Mouse (Mus musculus) hindbrain, embryonic 11.5 days (tissue): ENCODE results near the gene Med13l. TPM values are rescaled to one million over a fixed set of nuclear protein-coding genes. Genes with fewer than 3 reads are reported as not detected.

ENCODE experiments used
- ATAC-seq: fragments of 200-750 bp; cut with Nextera tagmentation; 2 replicates; pipeline ENCODE4 v1.8.0; 2017; ENCODE audit warnings: mild to moderate bottlenecking, moderate TSS enrichment, moderate library complexity; ENCODE audit not compliant: low FRiP score
- DNase-seq: peaks from one replicate; pipeline ENCODE4 v3.0.0-alpha.2; 2015; ENCODE audit warnings: low spot score
- H3K27ac ChIP-seq: fragments of 300-500 bp; sonication (generic); 2 replicates; pipeline ENCODE4 v1.5.1; 2014; ENCODE audit warnings: mild to moderate bottlenecking, low read depth, low read length
- H3K27me3 ChIP-seq: fragments of 300-500 bp; sonication (generic); 2 replicates; pipeline ENCODE4 v1.6.1; 2014; ENCODE audit warnings: mild to moderate bottlenecking, low read length, moderate library complexity, mixed read lengths; ENCODE audit not compliant: control insufficient read depth, insufficient read depth
- H3K36me3 ChIP-seq: fragments of 300-500 bp; sonication (generic); 2 replicates; pipeline ENCODE4 v1.6.1; 2014; ENCODE audit warnings: mild to moderate bottlenecking, low read length, moderate library complexity, mixed read lengths; ENCODE audit not compliant: control insufficient read depth, insufficient read depth
- H3K4me1 ChIP-seq: fragments of 300-500 bp; sonication (generic); replicated peaks from 2 replicates; pipeline ENCODE4 v1.6.1; 2014; ENCODE audit warnings: low read length, mixed read lengths; ENCODE audit not compliant: control insufficient read depth, insufficient read depth
- H3K4me2 ChIP-seq: fragments of 300-500 bp; sonication (generic); replicated peaks from 2 replicates; pipeline ENCODE4 v1.6.1; 2014; ENCODE audit warnings: mild to moderate bottlenecking, low read depth, low read length
- H3K4me3 ChIP-seq: fragments of 300-500 bp; sonication (generic); 2 replicates; pipeline ENCODE4 v1.5.1; 2014; ENCODE audit warnings: low read depth, low read length
- H3K9ac ChIP-seq: fragments of 300-500 bp; sonication (generic); 2 replicates; pipeline ENCODE4 v1.6.1; 2014; ENCODE audit warnings: low read depth, low read length
- H3K9me3 ChIP-seq: fragments of 300-500 bp; sonication (generic); 2 replicates; pipeline ENCODE4 v1.6.1; 2016; ENCODE audit warnings: low read length; ENCODE audit not compliant: control insufficient read depth
- WGBS: fragments of 180-500 bp; shearing (Covaris S2); extraction: QIAGEN DNeasy Blood & Tissue Kit; methylation state at CpG from one replicate; pipeline ENCODE4 v1.1.7; 2014; 5-methylcytosine and 5-hydroxymethylcytosine counted together
- polyA plus RNA-seq: library from polyadenylated mRNA; unstranded; fragments of >200 nt; fragmentation: Nextera tagmentation; extraction: Ambion mirVana; gene quantifications from 2 replicates; pipeline ENCODE4 v1.2.1, GENCODE M21; 2014

The Med13l gene
- polyA plus RNA-seq, 1 experiment from 2014 or later = 16.1 TPM

DNA sequence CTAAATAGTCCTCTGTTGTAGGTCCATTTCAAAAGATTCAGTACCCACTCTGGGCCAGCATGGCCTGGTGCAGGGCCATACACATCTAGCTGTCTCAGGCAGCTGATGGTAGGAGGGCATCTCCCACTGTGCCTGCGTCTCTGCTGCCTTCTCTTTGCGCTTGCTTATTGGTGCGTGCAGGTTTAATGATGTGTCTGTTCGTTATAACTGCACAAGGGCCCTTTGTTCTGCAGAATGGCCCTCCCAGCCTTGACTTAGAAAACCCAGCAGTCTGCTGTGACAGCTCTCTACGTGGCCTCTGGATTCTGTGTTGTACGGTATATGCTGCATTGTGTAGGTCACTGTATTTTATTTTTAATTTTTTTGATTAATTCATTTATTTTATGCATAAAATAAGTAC lies 208.7 kb downstream of the Med13l start:
- Histone ChIP-seq H3K27ac (no peak overlapping the region), H3K4me3 (no peak overlapping the region), H3K4me1 (no peaks in the 10 kb centered on the region), H3K27me3 (no peaks in the 10 kb centered on the region), H3K36me3 (no peaks in the 10 kb centered on the region), H3K9me3 (no peaks in the 10 kb centered on the region), H3K9ac (no peak overlapping the region), H3K4me2 (no peak overlapping the region)
- DNase-seq (peak; percentile 41), ATAC-seq (0 out of 2 replicates have a peak, but pooled peaks have one; percentile 40)
- 30% methylated on average over 6 of the region's 6 CpGs for WGBS

DNA sequence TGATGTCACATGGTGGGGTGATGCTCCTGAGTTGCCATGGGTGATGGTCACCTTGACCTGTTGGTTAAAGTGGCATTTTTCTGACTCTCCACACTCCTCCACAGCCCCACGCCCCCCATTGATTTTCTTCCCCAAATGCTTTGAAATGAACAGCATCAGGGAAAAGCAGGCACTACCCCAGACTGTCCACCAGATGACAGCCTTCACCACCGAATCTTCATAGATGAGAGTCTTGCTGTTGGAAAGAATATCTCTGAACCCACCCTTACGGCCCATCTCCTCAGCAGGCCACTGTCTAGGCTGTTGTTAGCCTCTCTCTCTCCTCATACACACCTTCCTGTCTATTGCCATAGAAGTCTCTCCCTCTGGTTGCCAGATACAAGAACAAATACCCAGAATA lies 213.4 kb downstream of the Med13l start:
- Histone ChIP-seq H3K27me3 (no peaks in the 10 kb centered on the region), H3K9me3 (no peaks in the 10 kb centered on the region), H3K4me3 (no peak overlapping the region), H3K4me1 (no peaks in the 10 kb centered on the region), H3K36me3 (no peaks in the 10 kb centered on the region), H3K9ac (no peak overlapping the region), H3K4me2 (no peak overlapping the region), H3K27ac (no peak overlapping the region)
- 27% methylated on average over 3 of the region's 3 CpGs for WGBS
- DNase-seq (peak; percentile 56), ATAC-seq (no peak; the same call in 1 of the 2 replicates)

DNA sequence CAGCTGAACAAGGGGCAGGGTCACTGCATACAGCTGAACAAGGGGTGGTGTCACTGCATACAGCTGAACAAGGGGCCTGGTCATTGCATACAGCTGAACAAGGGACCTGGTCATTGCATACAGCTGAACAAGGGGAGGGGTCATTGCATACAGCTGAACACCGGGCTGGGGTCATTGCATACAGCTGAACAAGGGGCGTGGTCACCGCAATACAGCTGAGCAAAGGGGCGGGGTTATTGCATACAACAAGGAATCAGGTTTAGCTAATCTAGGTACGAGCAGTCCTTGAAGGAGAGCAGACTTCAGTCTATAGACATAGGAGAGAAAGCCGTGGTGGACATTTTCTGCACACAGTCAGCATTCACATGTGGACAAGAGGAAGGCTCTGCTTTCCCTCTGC lies 215.9 kb downstream of the Med13l start:
- Histone ChIP-seq H3K4me2 (no peak overlapping the region), H3K27ac (no peak overlapping the region), H3K9me3 (no peaks in the 10 kb centered on the region), H3K4me1 (no peaks in the 10 kb centered on the region), H3K36me3 (no peaks in the 10 kb centered on the region), H3K27me3 (no peaks in the 10 kb centered on the region; the same call in 1 of the 2 replicates), H3K4me3 (no peak overlapping the region), H3K9ac (no peak overlapping the region)
- 89% methylated on average over 6 of the region's 6 CpGs for WGBS
- DNase-seq (no peak), ATAC-seq (no peak)

DNA sequence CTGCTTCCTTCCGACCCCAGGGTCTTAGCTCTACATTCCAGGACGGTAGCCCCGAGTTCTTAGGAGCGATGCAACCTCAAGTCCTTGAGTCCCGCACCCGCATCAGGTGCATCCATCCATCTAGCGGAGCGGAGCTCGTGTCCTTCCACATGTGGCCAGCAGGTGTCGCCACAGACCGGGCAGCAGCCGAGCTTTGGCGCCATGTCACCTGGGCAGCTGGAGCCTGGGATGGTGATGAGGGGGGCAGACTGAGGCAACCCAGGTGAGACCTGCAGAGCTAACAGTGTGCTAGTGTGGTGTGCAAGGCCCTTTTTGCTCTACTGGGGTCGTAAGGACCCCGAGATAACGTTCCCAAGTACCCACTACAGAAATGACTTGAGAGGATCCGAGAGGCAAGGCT lies 221.1 kb downstream of the Med13l start:
- H3K4me2 ChIP-seq = no peak overlapping the region
- WGBS = 14% methylated on average over 17 of the region's 17 CpGs
- H3K36me3 ChIP-seq = no peaks in the 10 kb centered on the region
- H3K9me3 ChIP-seq = no peaks in the 10 kb centered on the region
- DNase-seq = peak; percentile 81
- H3K9ac ChIP-seq = no peak overlapping the region
- H3K27me3 ChIP-seq = no peaks in the 10 kb centered on the region; the same call in 1 of the 2 replicates
- H3K27ac ChIP-seq = no peak overlapping the region
- no peaks in the 10 kb centered on the region for H3K4me1 ChIP-seq
- no peak for ATAC-seq
- no peak overlapping the region for H3K4me3 ChIP-seq

DNA sequence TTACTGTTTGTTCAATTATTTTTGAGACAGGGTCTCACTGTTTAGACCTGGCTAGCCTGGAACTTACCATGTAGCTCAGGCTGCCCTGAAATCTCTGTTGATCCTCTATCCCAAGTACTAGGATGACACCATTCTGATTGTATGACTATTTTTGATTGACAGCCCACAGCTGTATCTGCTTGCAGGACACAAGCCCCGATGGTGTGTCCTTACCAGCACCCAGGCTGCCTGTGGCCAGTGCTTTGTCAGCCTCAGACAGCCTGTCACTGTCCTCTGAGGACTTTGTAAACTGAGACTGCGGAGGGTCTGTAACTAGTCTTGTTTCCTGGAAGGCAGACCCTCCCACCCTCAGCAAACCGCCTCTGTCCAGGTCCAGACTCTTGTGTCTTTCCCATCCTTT lies 221.7 kb downstream of the Med13l start:
- Histone ChIP-seq H3K4me1 (no peaks in the 10 kb centered on the region), H3K4me2 (no peak overlapping the region), H3K27me3 (no peaks in the 10 kb centered on the region; the same call in 1 of the 2 replicates), H3K9me3 (no peaks in the 10 kb centered on the region), H3K4me3 (no peak overlapping the region), H3K36me3 (no peaks in the 10 kb centered on the region), H3K9ac (no peak overlapping the region), H3K27ac (no peak overlapping the region)
- DNase-seq (no peak), ATAC-seq (no peak)
- 80% methylated on average over 3 of the region's 3 CpGs for WGBS

DNA sequence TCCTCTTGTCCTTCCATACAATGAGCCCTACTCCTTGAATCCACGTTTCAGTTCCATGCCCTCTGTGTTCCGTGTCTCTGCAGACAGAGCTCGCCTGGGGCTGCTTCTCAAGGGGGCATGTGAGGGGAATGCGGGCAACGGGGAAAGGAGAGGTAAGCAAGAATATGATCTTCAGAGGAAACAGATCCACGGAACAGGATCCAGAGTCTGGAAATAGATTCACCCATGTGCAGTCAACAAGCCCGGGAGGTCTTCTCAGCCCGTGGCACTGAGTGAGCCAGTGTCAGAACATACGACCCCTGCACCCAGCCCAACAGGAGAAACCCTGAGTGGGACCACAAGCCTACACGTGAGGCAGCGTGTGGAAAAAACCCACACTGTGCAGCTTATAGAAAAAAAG lies 228.7 kb downstream of the Med13l start:
- Histone ChIP-seq H3K4me1 (no peaks in the 10 kb centered on the region), H3K9ac (no peak overlapping the region), H3K9me3 (no peaks in the 10 kb centered on the region), H3K4me3 (no peak overlapping the region), H3K36me3 (no peaks in the 10 kb centered on the region), H3K27ac (no peak overlapping the region), H3K27me3 (no peaks in the 10 kb centered on the region), H3K4me2 (no peak overlapping the region)
- no peak for ATAC-seq
- no peak for DNase-seq
- WGBS = 90% methylated on average over 11 of the region's 11 CpGs

DNA sequence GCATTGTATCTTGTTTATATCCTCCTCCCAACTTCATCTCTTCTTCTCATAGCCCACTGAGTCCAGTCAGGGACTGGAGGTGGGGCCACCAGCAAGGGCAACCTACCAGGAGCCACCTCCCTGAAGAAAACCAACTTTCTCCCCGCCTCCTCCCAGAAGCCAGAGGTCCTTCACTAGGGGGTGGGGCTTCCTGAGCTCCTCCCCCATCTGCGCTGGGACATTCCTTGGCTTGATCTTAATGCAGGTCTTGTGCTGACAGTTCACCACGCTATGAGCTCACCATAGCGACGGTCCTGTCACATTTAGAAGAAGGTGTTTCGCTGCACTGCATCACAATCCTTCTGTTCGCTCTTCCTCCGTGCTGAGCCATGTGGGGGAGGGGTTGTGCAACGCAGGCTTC lies 229.3 kb downstream of the Med13l start:
- H3K4me1 ChIP-seq = no peaks in the 10 kb centered on the region
- no peak overlapping the region for H3K27ac ChIP-seq
- H3K36me3 ChIP-seq = no peaks in the 10 kb centered on the region
- no peak overlapping the region for H3K4me3 ChIP-seq
- no peaks in the 10 kb centered on the region for H3K9me3 ChIP-seq
- no peak overlapping the region for H3K4me2 ChIP-seq
- 83% methylated on average over 9 of the region's 9 CpGs for WGBS
- no peaks in the 10 kb centered on the region for H3K27me3 ChIP-seq
- no peak overlapping the region for H3K9ac ChIP-seq
- DNase-seq (no peak), ATAC-seq (no peak)

DNA sequence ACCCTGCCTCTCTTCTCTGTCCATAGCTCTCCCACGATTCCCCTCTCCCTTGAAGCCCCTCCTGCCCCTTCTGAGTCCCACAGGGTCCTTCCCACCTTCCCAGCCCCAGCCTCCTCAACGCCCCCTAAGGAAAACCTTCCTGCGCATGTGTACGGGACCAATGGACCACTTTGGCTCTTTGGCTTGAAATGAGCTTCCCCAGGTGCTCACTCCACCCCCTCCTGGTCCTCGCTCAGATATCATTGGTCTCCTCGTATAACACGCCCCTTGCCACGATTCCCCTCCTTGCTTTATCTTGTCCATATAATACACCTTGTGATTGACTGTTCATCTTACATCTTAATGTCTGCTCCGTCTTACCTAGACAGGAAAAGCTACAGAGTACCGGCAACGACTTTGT lies 237.3 kb downstream of the Med13l start:
- Histone ChIP-seq H3K4me1 (no peaks in the 10 kb centered on the region), H3K36me3 (no peaks in the 10 kb centered on the region), H3K9me3 (no peaks in the 10 kb centered on the region), H3K4me3 (no peak overlapping the region), H3K4me2 (no peak overlapping the region), H3K9ac (no peak overlapping the region), H3K27me3 (0 out of 2 replicates have a peak, but pooled peaks cover 2% of the 10 kb centered on the region), H3K27ac (no peak overlapping the region)
- WGBS = 90% methylated on average over 11 of the region's 11 CpGs
- ATAC-seq = no peak
- no peak for DNase-seq

DNA sequence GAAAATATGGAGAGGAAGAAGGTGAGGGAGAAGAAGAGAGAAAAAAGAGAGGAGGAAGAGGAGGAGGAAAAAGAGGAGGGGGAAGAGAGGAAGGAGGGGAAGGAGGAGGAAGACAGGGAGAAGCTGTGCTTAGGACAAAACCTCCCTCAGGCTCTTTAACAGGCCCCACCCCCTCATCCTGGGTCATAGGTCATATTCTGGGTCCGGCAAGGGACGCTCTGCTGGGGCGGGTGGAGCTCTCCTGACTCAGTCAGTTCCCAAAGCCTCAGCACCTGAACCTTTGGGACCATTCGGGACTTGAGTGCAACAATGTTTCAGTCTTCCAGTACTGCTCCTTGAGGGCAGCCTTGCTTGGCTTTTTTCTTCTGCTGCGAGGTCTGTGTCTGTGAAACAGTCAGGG lies 241.1 kb downstream of the Med13l start:
- no peak overlapping the region for H3K27ac ChIP-seq
- H3K4me1 ChIP-seq = no peaks in the 10 kb centered on the region

More for the DNA sequence above, 241.1 kb downstream of the Med13l start:
- 30% methylated on average over 5 of the region's 5 CpGs for WGBS
- no peak overlapping the region for H3K4me3 ChIP-seq
- H3K27me3 ChIP-seq = 0 out of 2 replicates have a peak, but pooled peaks cover 2% of the 10 kb centered on the region
- ATAC-seq (no peak), DNase-seq (no peak)
- no peak overlapping the region for H3K4me2 ChIP-seq
- H3K9me3 ChIP-seq = no peaks in the 10 kb centered on the region
- H3K36me3 ChIP-seq = no peaks in the 10 kb centered on the region
- no peak overlapping the region for H3K9ac ChIP-seq
